Mouse (Mus musculus): Measurements from ENCODE around the gene Mgea5. TPM values are rescaled to one million over a fixed set of nuclear protein-coding genes. Genes with fewer than 3 reads are reported as not detected.

The Mgea5 gene
- polyA plus RNA-seq, 1 experiment from 2014 or later: 10.8 TPM

DNA sequence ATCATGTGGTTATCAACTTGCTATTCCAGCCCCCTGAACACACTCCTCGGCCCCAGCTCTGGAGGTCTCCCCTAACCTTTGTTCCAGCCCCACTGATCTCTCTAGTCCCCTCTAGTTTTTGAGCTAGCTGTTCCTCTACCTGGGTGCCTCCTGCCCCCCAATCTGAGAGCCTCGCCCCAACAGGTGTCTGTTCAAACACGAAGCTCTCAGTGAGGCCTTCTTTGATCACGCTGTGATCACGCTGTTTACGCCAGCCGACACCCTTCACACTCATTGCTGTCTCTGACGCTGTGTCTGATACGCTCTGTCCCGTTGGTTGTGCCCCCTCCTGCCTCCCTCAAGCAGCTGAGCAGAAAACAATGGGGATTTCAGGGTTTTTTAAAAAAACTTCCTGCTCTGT lies 50.1 kb downstream of the Mgea5 start:
- DNase-seq (no peak), ATAC-seq (no peak)
- Histone ChIP-seq H3K9ac (replicated peaks) (no peak overlapping the region), H3K4me2 (ENCODE audit: low read depth, low read length) (no peak overlapping the region), H3K27ac (ENCODE audit: low read depth) (no peak overlapping the region), H3K9me3 (ENCODE audit: low read length) (no peaks in the 10 kb centered on the region), H3K36me3 (replicated peaks; ENCODE audit: insufficient read depth, low read length) (no peaks in the 10 kb centered on the region), H3K4me1 (ENCODE audit: insufficient read depth) (peaks cover 7% of the 10 kb centered on the region), H3K4me3 (ENCODE audit: low read depth, low read length) (no peak overlapping the region), H3K27me3 (ENCODE audit: insufficient read depth, low read length) (peaks cover 69% of the 10 kb centered on the region)
- TF ChIP-seq CTCF (IDR thresholded peaks at IDR 0.05; ENCODE audit: low read depth) (no peak), EP300 (IDR thresholded peaks at IDR 0.05; ENCODE audit: low read depth) (no peak)
- WGBS (ENCODE audit: insufficient replicate concordance): 29% methylated on average over 10 of the region's 10 CpGs

DNA sequence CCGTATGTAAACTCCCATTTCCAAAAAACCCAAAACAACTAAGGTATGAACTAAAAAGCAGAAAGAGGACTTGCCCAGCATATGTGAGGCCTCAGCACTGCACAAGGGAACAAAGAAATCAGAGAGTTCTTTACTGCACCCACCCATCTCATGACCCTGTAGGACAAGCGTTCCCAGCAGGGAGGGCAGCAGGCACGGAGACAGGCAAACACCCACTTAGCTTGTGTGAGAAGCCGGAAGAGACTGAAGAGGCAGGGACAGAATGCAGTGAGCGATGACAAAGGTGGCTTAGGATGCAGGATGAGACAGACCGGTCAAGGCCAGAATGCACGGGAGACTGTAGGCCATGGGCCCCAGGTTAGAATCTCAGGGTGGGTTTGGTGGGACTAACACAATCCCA lies 52.0 kb downstream of the Mgea5 start:
- Histone ChIP-seq H3K36me3 (replicated peaks; ENCODE audit: insufficient read depth, low read length) (no peaks in the 10 kb centered on the region), H3K27ac (ENCODE audit: low read depth) (no peak overlapping the region), H3K4me1 (ENCODE audit: insufficient read depth) (no peaks in the 10 kb centered on the region; the same call in 1 of the 2 replicates), H3K9ac (replicated peaks) (no peak overlapping the region), H3K4me2 (ENCODE audit: low read depth, low read length) (no peak overlapping the region), H3K9me3 (ENCODE audit: low read length) (no peaks in the 10 kb centered on the region), H3K27me3 (ENCODE audit: insufficient read depth, low read length) (peaks cover 51% of the 10 kb centered on the region), H3K4me3 (ENCODE audit: low read depth, low read length) (no peak overlapping the region)
- WGBS (ENCODE audit: insufficient replicate concordance): 78% methylated on average over 7 of the region's 7 CpGs
- DNase-seq (no peak), ATAC-seq (no peak)
- TF ChIP-seq EP300 (IDR thresholded peaks at IDR 0.05; ENCODE audit: low read depth) (no peak), CTCF (IDR thresholded peaks at IDR 0.05; ENCODE audit: low read depth) (no peak)

DNA sequence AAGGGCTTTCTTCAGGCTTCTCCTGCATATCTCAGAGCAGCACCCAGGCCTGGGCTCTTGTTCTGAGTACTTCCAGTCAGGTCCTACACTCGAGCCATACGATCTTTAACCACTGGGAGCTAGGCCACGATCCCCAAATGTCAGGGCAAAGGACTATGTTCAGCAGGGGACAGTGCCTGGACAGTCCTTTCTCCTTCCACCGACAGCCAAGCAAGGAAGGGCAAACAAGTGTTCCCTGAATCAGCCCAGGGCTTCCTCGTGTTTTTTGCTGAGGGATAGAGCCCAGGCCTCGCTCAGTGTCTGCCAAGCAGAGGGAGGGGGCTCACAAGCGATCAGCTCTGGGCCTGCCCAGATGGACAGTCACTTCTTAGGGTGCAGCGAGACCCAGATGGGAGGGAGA lies 53.6 kb downstream of the Mgea5 start:
- Histone ChIP-seq H3K9ac (replicated peaks) (no peak overlapping the region), H3K4me3 (ENCODE audit: low read depth, low read length) (no peak overlapping the region), H3K36me3 (replicated peaks; ENCODE audit: insufficient read depth, low read length) (no peaks in the 10 kb centered on the region), H3K27me3 (ENCODE audit: insufficient read depth, low read length) (peaks cover 36% of the 10 kb centered on the region), H3K27ac (ENCODE audit: low read depth) (no peak overlapping the region), H3K4me2 (ENCODE audit: low read depth, low read length) (no peak overlapping the region), H3K4me1 (ENCODE audit: insufficient read depth) (no peaks in the 10 kb centered on the region), H3K9me3 (ENCODE audit: low read length) (no peaks in the 10 kb centered on the region)
- WGBS (ENCODE audit: insufficient replicate concordance): 71% methylated on average over 8 of the region's 8 CpGs
- ATAC-seq: no peak
- TF ChIP-seq EP300 (IDR thresholded peaks at IDR 0.05; ENCODE audit: low read depth) (no peak), CTCF (IDR thresholded peaks at IDR 0.05; ENCODE audit: low read depth) (no peak)
- no peak for DNase-seq

DNA sequence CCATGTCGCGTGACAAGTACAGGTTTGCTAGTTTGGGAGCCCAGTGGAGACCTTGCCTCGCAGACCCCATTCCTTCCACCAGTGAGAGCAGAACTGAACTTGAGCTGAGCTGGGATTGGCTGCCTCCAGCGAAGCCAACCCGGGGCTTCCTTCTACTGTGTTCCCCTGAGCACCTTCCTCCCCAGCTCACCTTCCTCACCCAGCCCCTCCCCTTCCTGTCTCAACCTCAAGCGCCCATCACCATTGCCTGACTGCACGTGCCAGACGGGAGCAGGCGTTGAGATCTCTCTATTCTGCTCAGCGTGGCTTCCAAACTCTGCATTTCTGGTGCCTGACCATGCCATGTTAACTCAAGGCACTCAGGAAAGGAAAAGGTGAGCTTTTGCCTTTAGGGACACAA lies 56.4 kb downstream of the Mgea5 start:
- Histone ChIP-seq H3K27me3 (ENCODE audit: insufficient read depth, low read length) (peaks cover 12% of the 10 kb centered on the region; the same call in 1 of the 2 replicates), H3K36me3 (replicated peaks; ENCODE audit: insufficient read depth, low read length) (no peaks in the 10 kb centered on the region), H3K4me3 (ENCODE audit: low read depth, low read length) (no peak overlapping the region), H3K27ac (ENCODE audit: low read depth) (no peak overlapping the region), H3K4me1 (ENCODE audit: insufficient read depth) (no peaks in the 10 kb centered on the region), H3K4me2 (ENCODE audit: low read depth, low read length) (no peak overlapping the region), H3K9me3 (ENCODE audit: low read length) (no peaks in the 10 kb centered on the region), H3K9ac (replicated peaks) (no peak overlapping the region)
- DNase-seq (no peak), ATAC-seq (no peak)
- TF ChIP-seq CTCF (IDR thresholded peaks at IDR 0.05; ENCODE audit: low read depth): no peak
- TF ChIP-seq EP300 (IDR thresholded peaks at IDR 0.05; ENCODE audit: low read depth): no peak
- WGBS (ENCODE audit: insufficient replicate concordance): 42% methylated on average over 10 of the region's 10 CpGs

DNA sequence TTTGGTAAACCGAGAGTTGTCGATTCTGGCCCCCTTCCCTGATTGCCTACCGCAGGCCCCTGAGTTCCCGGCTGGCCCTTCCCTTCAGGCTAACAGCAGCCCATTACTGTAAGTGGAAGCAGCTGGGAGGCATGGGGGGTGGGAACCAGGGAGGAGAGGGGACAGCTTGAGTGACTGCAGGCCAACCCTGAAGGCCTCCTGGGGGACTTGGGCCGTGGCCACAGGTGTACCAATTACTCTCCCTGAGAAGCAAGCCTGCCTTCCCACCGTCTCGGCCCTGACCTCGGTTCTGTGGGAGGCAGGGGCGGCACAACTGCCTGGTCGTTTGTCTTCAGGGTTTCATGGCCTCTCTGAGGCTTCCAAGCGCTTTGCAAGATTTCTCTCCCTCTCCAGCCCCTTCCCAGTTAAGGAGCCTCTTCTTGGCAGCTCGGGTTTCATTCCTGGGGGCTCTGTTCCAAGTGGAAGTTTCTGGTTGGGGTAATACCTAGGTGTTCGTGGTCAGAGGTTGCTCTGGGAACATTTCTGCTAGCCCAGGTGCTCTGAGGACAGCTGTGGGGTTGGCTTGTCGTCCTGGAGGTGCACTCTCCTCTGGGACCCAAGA lies 57.9 kb downstream of the Mgea5 start:
- TF ChIP-seq CTCF (IDR thresholded peaks at IDR 0.05; ENCODE audit: low read depth) (no peak), EP300 (IDR thresholded peaks at IDR 0.05; ENCODE audit: low read depth) (no peak)
- H3K4me1 ChIP-seq (ENCODE audit: insufficient read depth): no peaks in the 10 kb centered on the region
- 53% methylated on average over 14 of the region's 14 CpGs for WGBS (ENCODE audit: insufficient replicate concordance)
- no peaks in the 10 kb centered on the region for H3K36me3 ChIP-seq (replicated peaks; ENCODE audit: insufficient read depth, low read length)
- H3K27ac ChIP-seq (ENCODE audit: low read depth): no peak overlapping the region
- H3K4me2 ChIP-seq (ENCODE audit: low read depth, low read length): no peak overlapping the region
- H3K9me3 ChIP-seq (ENCODE audit: low read length): no peaks in the 10 kb centered on the region
- H3K27me3 ChIP-seq (ENCODE audit: insufficient read depth, low read length): peaks cover 7% of the 10 kb centered on the region; the same call in 1 of the 2 replicates
- DNase-seq: no peak
- no peak for ATAC-seq
- H3K4me3 ChIP-seq (ENCODE audit: low read depth, low read length): no peak overlapping the region
- no peak overlapping the region for H3K9ac ChIP-seq (replicated peaks)

DNA sequence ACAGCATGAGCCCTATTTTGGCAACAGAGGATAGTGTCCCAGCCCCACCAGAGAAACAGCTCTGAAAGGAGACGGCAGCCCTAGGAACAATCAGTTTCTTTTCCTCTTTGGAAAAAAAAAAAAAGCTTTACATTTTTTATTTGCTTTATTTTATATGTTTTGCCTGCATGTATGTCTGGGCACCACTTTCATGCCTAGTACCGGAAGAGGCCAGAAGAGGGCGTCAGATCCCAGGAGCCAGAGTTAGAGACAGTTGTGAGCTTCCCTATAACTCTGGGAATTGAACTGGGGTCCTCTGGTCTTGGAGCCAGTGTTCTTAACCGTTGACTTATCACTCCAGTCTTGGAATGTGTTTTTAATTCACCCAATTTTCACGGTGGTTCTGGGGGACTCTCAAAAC lies 61.4 kb downstream of the Mgea5 start:
- H3K9ac ChIP-seq (replicated peaks): no peak overlapping the region
- WGBS (ENCODE audit: insufficient replicate concordance): 69% methylated on average over 5 of the region's 5 CpGs
- no peaks in the 10 kb centered on the region for H3K9me3 ChIP-seq (ENCODE audit: low read length)

More for the DNA sequence above, 61.4 kb downstream of the Mgea5 start:
- no peaks in the 10 kb centered on the region for H3K4me1 ChIP-seq (ENCODE audit: insufficient read depth)
- H3K4me2 ChIP-seq (ENCODE audit: low read depth, low read length): no peak overlapping the region
- ATAC-seq (no peak), DNase-seq (no peak)
- H3K27me3 ChIP-seq (ENCODE audit: insufficient read depth, low read length): no peaks in the 10 kb centered on the region; the same call in 1 of the 2 replicates
- no peak for TF ChIP-seq EP300 (IDR thresholded peaks at IDR 0.05; ENCODE audit: low read depth)
- peak; percentile 40; the same call in 1 of the 2 replicates for TF ChIP-seq CTCF (IDR thresholded peaks at IDR 0.05; ENCODE audit: low read depth)
- no peak overlapping the region for H3K27ac ChIP-seq (ENCODE audit: low read depth)
- no peak overlapping the region for H3K4me3 ChIP-seq (ENCODE audit: low read depth, low read length)
- H3K36me3 ChIP-seq (replicated peaks; ENCODE audit: insufficient read depth, low read length): no peaks in the 10 kb centered on the region
